Mouse (Mus musculus) midbrain, embryonic 11.5 days (tissue): ENCODE data around the gene Cdc25b. TPM values are rescaled to one million over a fixed set of nuclear protein-coding genes. Genes with fewer than 3 reads are reported as not detected.

Experiments
- ATAC-seq: fragments of 200-750 bp; cut with Nextera tagmentation; 2 replicates; pipeline ENCODE4 v1.8.0; 2017; ENCODE audit warnings: moderate TSS enrichment, moderate library complexity; ENCODE audit not compliant: low FRiP score
- DNase-seq: peaks from one replicate; pipeline ENCODE4 v3.0.0; 2015; ENCODE audit warnings: low spot score; ENCODE audit errors: missing footprints
- H3K27ac ChIP-seq: fragments of 300-500 bp; sonication (generic); 2 replicates; pipeline ENCODE4 v1.5.1; 2014; ENCODE audit warnings: low read depth, low read length
- H3K27me3 ChIP-seq: fragments of 300-500 bp; sonication (generic); 2 replicates; pipeline ENCODE4 v1.6.1; 2014; ENCODE audit warnings: mild to moderate bottlenecking, low read length, moderate library complexity, mixed read lengths; ENCODE audit not compliant: control insufficient read depth, insufficient read depth
- H3K36me3 ChIP-seq: fragments of 300-500 bp; sonication (generic); 2 replicates; pipeline ENCODE4 v1.6.1; 2014; ENCODE audit warnings: mild to moderate bottlenecking, low read length, moderate library complexity, mixed read lengths; ENCODE audit not compliant: control insufficient read depth, insufficient read depth
- H3K4me1 ChIP-seq: fragments of 300-500 bp; sonication (generic); 2 replicates; pipeline ENCODE4 v1.6.1; 2014; ENCODE audit warnings: low read length; ENCODE audit not compliant: control insufficient read depth, insufficient read depth
- H3K4me2 ChIP-seq: fragments of 300-500 bp; sonication (generic); 2 replicates; pipeline ENCODE4 v1.6.1; 2014; ENCODE audit warnings: mild to moderate bottlenecking, moderate library complexity
- H3K4me3 ChIP-seq: fragments of 300-500 bp; sonication (generic); 2 replicates; pipeline ENCODE4 v1.5.1; 2014; ENCODE audit warnings: low read depth, low read length
- H3K9ac ChIP-seq: fragments of 300-500 bp; sonication (generic); 2 replicates; pipeline ENCODE4 v1.6.1; 2014; ENCODE audit warnings: low read length
- H3K9me3 ChIP-seq: fragments of 300-500 bp; sonication (generic); 2 replicates; pipeline ENCODE4 v1.6.1; 2016; ENCODE audit warnings: low read length; ENCODE audit not compliant: control insufficient read depth
- WGBS: fragments of 180-500 bp; shearing (Covaris S2); extraction: QIAGEN DNeasy Blood & Tissue Kit; methylation state at CpG from one replicate; pipeline ENCODE4 v1.1.7; 2014; 5-methylcytosine and 5-hydroxymethylcytosine counted together
- polyA plus RNA-seq: library from polyadenylated mRNA; unstranded; fragments of >200 nt; fragmentation: Nextera tagmentation; extraction: Ambion mirVana; gene quantifications from 2 replicates; pipeline ENCODE4 v1.2.1, GENCODE M21; 2014

Cdc25b gene
- polyA plus RNA-seq, 1 experiment from 2014 or later, result 130 TPM

GRCm38 (mm10) chr2:131242929-131243328 lies 56.2 kb downstream of the Cdc25b start:
- Histone ChIP-seq H3K4me2 (no peak overlapping the region), H3K36me3 (peaks cover 15% of the 10 kb centered on the region; the same call in 1 of the 2 replicates), H3K4me3 (no peak overlapping the region), H3K27me3 (no peaks in the 10 kb centered on the region), H3K9me3 (no peaks in the 10 kb centered on the region), H3K27ac (no peak overlapping the region), H3K9ac (no peak overlapping the region), H3K4me1 (no peaks in the 10 kb centered on the region)
- DNase-seq, result no peak
- WGBS, result 88% methylated on average over 7 of the region's 7 CpGs
- no peak for ATAC-seq

Other genes with a start within 250 kb of the Cdc25b start
- 2.1 and 3.0 TPM in 2 replicates for gene Gfra4, start 143.9 kb upstream of the Cdc25b start, polyA plus RNA-seq
- gene Adam33, start 123.1 kb upstream of the Cdc25b start, polyA plus RNA-seq, result 0.64 and 0.68 TPM in 2 replicates
- gene Siglec1, start 100.2 kb upstream of the Cdc25b start, polyA plus RNA-seq, result 0.10 TPM in 2 replicates
- 2.9 and 3.3 TPM in 2 replicates for gene Hspa12b, start 59.7 kb upstream of the Cdc25b start, polyA plus RNA-seq
- not detected in 2 replicates for gene Gm11037, start 53.5 kb upstream of the Cdc25b start, polyA plus RNA-seq
- 112 and 122 TPM in 2 replicates for gene 1700037H04Rik, start 26.9 kb upstream of the Cdc25b start, polyA plus RNA-seq
- 8.7 and 9.5 TPM in 2 replicates for gene Cenpb, start 6.9 kb upstream of the Cdc25b start, polyA plus RNA-seq
- gene Spef1, start 333 bp downstream of the Cdc25b start, polyA plus RNA-seq, result 6.3 and 7.1 TPM in 2 replicates
- gene Ap5s1, start 20.1 kb downstream of the Cdc25b start, polyA plus RNA-seq, result 26.6 and 29.4 TPM in 2 replicates
- 11.0 and 13.3 TPM in 2 replicates for gene Mavs, start 47.1 kb downstream of the Cdc25b start, polyA plus RNA-seq
- gene Pank2, start 75.5 kb downstream of the Cdc25b start, polyA plus RNA-seq, result 61.1 and 70.3 TPM in 2 replicates
- gene Rnf24, start 165.9 kb downstream of the Cdc25b start, polyA plus RNA-seq, result 8.5 and 9.2 TPM in 2 replicates